Mouse (Mus musculus) right cerebral cortex, postnatal 4 days (tissue): ENCODE data around the gene Lta.
A peak's percentile ranks its signal among the peaks of the same experiment; 100 is the strongest.

Experiments used
- DNase-seq: peaks from one replicate; pipeline ENCODE4 v3.0.0-alpha.2; 2022

The Lta gene

DNA sequence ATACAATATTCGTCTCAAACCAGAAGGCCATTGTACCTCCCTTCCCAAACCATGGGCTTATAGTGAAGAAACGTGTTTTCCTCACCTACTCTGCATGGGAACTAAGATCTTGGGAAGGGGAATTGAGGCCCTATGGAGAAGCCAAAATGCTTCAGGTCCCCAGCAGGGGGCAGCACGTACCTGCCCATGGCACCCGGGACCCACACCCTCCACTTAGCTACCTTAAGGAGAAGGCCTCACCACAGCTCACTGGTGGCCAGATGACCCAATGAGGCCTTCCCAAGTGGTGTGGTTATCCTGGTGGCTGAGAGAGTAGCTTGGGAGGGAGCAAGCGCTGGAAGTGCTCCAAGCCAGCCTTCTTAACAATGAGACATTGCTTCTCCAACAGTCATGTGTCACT lies 26.6 kb downstream of the Lta start:
- no peak for DNase-seq

DNA sequence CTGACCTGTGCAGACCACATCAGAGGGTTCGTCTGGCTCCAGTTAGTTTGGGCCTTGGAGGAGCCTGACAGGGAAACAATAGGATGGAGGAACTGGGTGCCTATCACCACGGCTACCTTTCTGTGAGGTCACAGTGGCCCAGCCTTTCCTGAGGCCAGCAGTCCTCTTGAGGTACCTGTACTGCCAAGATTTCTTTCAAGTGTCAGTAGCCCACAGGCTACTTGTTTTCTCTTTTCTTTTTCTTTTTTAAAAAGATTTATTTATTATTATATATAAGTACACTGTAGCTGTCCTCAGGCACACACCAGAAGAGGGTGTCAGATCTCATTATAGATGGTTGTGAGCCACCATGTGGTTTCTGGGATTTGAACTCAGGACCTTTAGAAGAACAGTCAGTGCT lies 29.2 kb downstream of the Lta start, which contains the start of gene Aif1:
Aif1 (minus strand) TSS at position 101 of the 400 bp plus-strand sequence.
- DNase-seq: no peak

DNA sequence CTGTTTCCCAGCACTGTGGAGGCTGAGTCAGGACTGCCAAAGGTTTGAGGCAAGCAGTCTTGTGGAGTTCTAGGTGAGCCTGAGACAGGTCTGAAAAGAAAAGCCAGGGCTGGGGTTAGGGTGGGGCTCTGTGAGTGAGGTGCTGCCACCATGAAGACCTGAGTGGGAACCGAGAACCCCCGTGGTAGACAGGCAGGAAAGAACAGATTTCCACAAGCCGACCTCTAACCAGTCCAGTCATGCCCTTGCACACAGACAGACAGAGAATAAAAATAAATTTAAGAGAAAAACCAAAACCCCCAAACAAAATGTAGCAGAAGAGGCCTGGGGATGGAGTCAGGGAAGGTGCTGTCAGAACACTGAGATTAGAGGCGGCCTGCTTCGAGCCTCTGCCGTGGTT lies 29.8 kb downstream of the Lta start:
- no peak for DNase-seq

DNA sequence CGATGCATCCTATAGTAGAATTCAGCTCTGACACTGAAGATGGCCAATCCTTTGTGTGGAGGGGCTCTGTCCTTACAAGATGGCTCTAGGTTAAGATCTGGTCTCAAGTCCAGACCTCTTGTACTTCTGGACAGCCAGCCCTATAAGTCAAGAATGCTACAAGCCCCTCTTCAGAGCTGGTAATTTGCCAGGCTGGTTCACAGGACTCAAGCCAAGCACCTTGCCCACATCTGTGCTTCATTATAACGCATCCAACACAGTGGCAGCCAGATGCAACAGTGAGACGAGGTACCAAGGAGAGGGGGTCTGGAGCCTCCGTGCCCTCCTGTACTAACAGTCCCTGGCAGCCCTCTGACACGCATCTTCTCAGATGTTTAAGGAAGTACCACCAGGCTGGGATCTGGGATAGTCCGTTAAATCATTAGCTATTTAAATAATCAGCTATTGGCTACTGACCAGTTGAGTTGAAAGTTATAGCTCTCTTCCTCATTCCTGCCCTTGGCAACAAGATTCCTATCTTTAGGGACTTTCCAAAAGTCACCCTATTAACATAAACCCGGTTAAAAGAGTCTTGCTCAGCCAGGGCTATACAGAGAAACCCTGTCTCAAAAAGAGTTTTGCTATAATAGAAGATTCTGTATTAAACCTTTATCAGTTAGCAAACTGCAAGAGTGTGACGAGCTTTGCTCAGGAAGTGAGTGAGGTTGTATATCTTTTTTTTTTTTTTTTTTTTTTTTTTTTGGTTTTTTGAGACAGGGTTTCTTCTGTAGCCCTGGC lies 30.8 kb downstream of the Lta start:
- no peak for DNase-seq

DNA sequence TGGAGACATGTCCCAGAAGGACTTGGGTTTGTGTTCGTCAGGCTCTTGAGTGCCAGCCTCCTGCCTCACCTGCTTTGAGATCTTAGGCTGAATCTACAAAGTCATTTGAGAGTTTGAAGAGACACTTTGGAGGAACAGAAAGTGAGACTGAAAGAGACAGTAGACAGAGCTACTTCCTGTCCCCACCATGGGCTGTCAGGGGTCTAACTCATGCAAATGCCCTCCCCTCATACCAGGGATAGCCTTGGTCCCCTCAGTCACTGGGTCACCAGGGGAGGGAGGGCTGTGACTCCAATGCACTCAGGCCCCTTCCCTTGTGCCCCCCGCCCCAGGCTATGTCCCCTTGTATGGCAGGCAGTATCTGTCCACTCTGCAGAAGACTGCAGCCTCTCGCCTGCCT lies 31.8 kb downstream of the Lta start:
- DNase-seq: no peak

DNA sequence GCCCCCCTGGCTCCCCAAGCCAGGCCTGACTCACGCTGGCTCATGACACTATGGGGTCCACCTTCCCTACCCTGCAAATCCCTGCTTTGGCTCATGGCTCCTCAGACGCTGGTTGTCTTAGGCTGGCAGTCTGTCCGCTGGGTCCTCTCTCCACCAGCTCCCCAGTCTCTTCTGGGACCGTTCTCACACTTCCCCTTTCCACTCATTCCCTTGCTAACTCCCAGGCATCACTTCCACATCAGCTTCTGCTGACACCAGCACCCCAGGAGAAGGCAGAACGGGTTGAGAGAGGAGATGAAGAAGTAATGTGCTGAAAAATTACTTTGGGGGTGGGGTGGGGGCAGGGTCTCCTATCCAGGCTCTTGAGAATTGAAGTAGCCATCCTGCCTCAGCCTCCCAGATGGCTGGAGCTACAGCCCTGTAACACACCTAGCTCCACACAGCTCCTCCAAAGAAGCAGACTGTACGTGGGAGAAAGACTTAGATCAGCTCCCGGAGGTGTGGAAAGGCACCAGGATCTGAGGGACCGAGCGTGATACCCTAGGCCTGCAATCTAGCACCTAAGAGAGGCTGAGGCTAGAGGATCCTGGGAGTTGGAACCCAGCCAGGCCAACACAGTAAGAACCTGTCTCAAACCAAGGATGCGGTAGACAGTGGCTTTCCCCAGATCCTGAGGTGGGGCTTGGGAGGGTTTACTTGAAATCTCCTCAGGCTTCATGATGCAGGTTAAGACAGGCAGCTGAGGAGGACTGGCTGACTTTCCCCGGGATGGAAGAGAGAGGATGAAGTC lies 32.5 kb downstream of the Lta start:
- DNase-seq: no peak

DNA sequence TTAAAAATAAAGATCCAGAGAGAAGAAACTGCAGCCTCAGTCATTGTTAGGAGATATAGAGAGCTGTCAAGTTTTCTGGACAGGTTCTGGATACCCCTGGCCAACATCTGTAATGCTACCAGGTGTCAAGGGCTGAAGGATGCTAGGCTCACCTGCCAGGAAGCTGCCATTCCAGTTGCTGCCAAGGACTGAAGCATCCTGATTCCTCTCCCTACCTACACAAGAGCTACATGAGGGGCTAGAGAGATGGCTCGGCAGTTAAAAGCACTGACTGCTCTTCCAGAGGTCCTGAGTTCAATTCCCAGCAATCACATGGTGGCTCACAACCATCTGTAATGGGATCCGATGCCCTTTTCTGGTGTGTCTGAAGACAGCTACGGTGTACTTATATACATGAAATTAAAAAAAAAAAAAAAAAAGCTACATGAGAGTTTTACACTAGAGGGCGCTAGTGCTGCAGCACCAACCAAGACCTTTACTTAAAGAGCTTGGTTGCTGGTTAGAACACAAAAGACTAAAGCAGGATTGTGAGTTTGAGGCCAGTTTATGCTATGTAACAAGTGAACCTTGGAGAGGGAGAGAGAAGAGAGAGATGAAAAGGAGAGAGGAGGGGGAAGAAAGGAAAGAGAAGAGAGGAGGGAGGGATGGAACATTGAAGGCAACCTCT lies 36.5 kb downstream of the Lta start:
- no peak for DNase-seq

DNA sequence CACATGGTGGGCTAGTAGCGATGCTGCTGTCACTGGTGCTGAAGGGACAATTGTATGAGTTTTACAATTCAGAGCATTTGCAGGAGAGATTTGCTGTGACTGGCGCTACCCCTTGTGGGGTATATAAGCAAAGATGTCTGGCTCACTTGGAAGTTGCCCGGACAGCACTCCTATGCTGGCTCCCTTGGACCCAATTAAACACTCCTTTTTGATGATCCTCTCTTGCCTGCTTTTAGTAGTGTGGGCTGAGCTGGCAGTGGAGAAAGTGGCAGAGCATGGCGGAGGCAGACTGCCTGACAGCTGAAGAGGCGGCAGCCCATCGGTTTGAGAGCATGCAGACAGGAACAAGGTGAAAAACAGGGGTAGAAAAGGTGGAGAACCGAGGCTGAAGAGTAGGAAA lies 37.4 kb downstream of the Lta start:
- DNase-seq: no peak

DNA sequence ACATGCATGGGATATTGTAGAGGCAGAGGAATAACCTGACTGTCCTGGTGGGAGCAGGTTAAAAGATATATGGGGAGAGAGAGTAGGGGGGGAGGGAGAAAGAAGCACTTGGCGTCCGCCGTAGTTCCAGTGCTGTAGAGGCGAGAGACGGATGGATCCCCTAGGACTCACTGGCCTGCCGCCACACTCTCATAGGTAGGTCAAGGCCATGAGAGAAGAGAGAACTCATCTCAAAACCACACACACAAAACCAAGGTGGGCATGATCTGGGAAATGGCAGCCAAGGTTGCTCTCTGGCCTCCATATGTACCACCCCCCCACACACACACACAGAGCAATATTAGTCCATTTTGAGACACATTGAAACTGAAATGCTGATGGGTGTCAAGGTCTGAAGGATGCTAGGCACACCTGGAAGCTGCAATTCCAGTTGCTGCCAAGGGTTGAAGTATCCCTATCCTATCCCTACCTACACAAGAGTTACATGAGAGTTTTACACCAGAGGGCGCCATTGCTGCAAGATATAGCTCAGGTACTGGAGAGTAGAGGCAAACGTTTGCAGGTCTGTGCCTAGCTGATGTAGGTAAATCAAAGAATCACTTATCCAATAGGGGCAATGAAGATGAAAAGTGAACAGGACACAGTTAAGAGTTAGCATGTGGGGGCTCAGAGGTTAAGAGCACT lies 38.7 kb downstream of the Lta start:
- DNase-seq: peak; percentile 61

DNA sequence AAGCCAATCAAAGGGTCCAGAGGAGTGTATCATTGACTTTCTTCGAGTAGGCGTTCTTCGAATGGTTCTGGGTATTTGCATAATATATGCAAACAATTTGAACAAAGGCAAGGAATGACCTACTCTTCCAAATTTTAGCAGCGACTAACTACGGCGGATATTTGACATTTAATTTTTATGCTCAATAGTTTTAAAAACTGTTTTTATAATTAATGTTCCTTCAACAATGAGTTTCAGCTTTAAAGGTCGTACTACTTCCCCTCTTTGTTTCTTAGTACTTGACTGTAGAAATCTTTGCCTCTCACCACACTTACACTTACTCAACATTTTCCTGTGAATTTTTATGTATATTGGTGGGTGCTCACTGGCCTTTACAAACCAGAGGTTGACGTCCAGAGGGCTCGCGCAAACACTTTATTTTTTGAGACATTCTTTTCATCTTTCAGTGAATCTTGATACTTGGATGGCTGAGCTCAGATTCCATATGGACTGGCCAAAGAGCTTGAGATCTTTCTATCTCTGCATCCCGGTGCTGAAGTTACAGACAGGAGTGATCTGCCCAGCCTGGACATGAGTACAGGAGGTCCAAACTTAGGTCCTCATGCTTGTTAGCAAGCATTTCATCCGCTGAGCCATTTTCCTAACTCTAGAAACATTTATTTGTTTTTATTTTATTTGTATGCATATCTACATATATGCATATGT lies 39.5 kb downstream of the Lta start:
- DNase-seq: no peak

DNA sequence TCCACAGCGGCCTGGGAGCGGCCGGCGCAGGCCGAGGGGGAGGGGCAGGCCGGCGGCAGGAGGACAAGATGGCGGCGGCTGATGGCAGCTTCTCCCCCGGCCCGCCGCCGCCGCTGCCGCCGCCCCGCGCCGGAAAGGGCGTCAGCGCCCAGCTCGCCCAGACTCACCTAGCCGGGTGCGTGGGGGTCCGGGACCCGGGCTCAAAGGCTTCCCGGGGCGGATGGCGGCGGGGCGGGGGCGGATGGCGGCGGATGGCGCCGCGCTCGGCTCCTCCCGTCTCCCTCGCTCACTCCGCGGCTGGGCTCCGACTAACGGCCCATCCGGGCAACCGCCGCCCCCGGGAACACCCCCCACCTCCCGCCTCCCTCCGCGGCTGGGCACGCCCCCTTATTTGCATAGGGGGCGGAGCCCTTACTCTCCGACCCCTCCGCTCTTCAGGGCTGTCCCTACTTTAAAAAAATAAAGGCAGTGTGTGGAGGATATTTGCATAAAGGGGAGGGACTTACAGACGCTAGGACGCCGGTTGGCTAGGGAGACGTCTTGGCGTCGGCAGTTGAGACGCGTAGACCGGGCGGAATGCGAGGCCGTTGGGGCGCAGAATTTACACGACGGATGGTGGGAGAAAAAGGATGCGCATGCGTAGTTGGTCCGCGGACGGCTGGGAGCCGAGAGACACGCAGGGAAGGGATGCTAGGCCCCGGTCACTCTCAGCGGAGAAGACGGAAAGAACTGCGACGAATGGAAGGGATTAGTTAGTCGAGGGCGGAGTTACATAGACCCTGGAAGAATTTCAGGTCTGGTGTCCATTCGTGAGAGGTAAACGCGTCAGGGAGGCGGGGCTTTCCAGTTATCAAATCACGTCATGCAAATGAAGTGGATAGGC lies 40.3 kb downstream of the Lta start, which contains the start of gene Prrc2a:
Prrc2a (minus strand) TSS at position 330 of the 883 bp plus-strand sequence.
- DNase-seq: peak; percentile 98

DNA sequence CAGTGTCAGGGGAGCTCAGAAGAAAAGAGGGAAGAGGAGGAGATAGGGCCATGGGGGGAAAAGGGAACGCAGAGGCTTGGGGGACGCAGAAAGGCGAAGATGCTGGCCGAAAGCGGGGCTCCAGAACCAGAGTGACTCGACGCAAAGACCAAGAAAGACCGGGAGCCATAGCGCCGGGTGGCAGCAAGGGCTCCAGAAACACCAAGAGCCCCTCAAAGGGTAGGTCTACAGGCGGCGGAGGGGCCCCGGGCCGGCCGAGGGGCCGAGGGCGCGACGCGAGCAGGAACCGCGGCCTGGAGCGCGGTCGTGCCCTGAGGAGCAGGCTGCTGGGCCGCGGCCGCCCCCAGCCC lies 41.0 kb downstream of the Lta start:
- no peak for DNase-seq

DNA sequence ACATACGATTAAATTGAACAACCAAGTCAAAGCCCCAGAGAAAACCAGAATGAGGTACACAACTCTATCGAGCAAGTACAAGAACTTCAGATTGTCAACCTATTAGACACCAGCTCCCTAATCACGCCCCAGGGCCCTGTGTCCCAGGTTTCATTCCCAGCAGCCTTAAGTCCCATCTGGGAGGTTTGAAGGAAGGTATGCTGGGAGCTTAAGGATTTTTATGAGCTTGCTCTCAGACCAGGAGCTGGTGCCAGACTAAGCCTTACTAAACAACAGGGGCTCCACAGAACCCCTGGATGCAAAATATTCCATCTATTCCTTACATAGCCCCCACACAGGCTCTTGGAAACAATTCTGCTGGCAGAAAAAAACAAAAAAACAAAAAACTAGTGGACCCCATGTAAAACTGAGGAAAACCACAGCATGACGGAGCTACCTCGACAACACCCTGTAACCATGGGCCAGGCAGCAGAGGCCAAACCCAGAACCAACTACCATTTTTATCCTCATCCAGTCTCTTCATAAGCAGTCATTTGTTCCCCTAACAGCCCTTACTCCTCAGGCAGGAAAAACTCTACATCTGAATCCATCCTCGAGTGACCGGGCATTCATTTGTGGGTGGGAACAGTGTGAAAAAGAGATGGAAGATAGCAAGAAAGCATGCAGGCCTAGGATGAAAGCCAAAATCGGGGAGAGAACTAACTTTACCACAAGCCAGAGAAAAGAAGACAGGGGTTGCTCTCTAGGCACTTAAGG lies 41.6 kb downstream of the Lta start:
- no peak for DNase-seq

DNA sequence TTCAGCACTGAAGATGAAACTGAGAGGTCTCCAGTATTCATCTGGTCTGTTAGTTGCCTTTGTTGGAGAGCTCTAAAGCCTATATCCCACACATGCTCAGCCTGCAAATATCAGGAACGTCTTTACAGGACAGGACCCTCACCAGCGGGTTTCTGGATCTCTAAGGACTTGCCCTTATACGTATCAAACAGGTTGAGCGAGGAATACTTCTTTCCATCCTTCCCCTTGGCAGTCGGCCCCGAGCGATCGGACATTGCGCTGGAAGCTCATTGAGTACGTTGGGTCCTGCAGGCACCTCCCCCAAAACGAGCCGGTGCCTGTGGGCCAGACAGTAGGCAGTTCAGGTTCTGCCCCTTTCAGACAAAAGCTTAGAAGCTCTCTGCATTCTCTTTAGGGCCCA lies 42.4 kb downstream of the Lta start:
- DNase-seq: no peak

DNA sequence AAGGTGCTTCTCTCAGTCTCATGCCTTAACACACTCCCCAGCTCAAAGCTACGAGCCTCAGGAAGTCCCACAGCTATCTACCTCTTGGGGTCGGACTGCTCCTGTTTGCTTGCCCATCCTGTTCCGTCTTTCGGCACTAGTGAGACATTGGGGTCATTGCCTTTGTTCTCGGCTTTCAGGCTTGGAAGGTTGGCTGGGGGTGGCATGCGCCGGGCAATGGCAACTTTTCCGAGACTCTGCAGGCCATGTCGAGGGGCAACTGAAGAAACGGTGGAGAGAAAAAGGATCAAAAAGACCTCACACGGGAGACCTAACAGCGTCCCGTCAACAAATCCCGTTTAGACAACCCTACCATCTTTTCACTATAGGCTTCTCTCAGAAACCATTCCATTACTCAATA lies 43.0 kb downstream of the Lta start:
- no peak for DNase-seq

DNA sequence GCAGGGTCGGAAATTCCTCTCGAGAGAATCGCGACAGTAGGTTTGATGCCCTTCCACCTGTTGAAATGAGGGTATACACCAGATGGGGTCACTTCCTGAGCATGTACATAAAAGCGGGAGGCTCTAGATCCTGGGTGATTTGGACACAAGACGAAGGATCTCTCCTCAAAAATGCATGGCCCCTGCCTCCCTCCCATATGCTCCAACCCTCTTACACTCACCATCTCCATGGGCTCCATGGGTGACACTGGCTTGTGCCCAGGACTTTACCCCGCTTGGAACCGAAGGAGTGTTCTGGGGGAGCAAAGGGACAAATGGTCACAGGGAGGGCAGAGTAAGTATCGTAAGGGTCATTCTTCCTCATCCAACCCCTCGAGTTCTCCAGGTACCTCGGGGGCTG lies 43.7 kb downstream of the Lta start:
- no peak for DNase-seq

DNA sequence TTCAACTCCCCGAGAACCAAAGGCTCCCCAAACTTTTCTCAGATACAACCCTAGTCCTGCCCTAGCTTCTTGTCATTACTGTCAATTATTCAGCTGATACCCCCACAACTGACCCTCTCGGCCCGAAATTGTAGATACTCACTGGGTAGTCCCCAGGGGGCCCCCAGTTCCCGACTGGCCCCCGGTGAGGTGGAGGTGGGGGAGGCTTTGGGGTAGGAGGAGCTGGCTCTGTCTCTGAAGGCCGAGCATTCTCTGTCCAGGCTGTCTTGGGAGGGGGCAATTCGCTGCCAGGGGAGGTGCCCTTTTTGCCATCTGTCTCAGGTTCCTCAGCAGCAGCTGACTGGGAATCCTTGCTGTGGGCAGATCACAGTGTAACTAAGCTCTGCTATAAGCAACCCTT lies 45.5 kb downstream of the Lta start:
- DNase-seq: no peak

DNA sequence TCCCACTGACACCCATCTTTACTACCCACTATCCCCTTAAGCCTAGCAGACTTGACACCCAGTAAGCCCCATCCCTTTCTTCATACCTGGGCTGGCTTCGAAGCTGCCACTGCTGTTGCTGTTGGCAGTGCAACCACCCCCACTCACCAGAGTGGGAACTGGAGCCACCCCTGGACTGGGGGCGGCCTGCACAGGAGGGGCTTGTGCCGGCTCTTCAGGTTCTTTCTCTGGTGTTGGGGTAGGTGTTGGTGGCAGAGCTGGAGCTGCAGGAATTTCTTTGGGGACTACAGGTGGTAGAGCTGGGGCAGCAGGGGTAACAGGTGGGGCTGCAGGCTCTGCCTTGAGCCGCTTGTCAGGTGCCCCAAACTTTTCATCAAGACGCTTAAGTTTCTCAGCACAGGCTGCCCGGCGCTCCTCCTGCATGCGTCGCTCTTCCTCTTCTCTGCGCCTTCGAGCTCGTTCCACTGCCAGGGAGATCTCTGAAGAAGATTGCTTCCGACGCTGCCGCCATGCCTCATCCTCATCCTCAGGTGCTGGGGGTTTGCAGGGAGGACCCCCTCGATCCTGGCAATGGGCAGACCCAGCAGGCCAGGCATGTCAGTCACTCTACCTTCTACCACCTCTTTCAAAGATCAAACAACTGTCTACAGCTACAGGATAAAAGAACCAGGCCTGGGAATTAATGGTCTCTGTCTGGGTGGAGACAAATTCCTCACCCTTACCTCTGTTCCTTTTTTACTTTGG lies 46.1 kb downstream of the Lta start:
- DNase-seq: no peak

DNA sequence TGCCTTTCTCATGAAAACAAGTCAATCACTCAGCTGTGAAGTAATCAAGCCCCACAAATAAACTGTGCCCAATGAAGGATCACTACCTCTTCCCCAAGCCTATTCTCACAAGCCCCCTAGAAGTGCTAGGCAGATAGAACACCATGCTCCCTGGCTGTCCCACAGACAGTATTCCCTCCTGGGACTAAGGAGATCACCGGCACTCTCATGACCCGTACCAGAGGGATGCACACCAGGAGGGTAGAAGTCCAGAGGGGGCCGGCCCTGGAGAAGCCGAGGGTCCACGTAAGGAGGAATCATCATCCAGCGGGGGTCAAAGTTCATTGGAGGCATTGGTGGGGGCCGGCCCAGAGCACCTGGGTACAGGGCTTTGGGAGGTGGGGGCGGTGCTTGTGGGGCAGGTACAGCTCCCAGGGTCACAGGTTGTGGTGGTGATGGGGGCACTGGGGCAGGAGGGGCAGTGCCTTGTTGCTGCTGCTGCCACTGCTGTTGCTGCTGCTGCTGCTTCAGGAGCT lies 47.4 kb downstream of the Lta start:
- DNase-seq: no peak

DNA sequence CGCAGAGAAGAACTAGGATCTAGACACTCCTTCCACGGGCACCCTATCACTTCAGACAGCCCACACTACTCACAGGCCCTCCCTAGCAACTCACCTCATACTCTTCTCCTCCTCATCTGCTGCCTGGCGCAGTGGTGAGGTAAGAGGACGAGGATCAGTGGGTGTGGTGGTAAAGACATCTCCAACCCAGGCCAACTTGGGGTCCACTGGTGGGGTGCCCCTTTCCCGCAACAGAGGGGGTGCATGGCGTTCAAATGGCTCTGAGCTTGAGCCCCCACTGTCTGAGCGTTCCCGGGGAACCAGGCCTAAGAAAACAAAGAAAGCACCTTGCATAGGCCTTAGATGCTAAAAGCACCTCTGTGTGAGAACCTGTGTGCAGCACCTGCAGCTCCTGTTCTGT lies 47.9 kb downstream of the Lta start:
- DNase-seq: no peak
